Mouse (Mus musculus): ENCODE measurements around the gene Dlg4.
"Not testable (repeated sequence)": the region's sequence is repeated elsewhere in the genome, so short reads cannot be mapped to it uniquely, and the experiment has no call there.

GRCm38 (mm10) chr11:70070603-70071002 lies 53.9 kb downstream of the Dlg4 start:
- TF ChIP-seq POLR2A, CTCF (IDR thresholded peaks at IDR 0.05; ENCODE audit: insufficient read depth, low read depth, low read length): not testable (repeated sequence)
